Mouse (Mus musculus) layer of hippocampus, postnatal 36 days (tissue): ENCODE data around the gene Lhb. TPM values are rescaled to one million over a fixed set of nuclear protein-coding genes. Genes with fewer than 3 reads are reported as not detected.
"Not testable (repeated sequence)": the region's sequence is repeated elsewhere in the genome, so short reads cannot be mapped to it uniquely, and the experiment has no call there.

ENCODE experiments used
- DNase-seq, 2 experiments: peaks; one replicate each; pipeline ENCODE4 v3.0.0; 2022
- total RNA-seq, 2 experiments: library from RNA; stranded (reverse); gene quantifications; 2 replicates each; pipeline ENCODE4 v1.2.3; 2021

Lhb gene
- total RNA-seq, 2 experiments from 2014 or later = not detected

GRCm38 (mm10) chr7:45455932-45456696 is 35.5 kb downstream of the Lhb start:
- no peak for DNase-seq

- DNase-seq = no peak
Observed at GRCm38 (mm10) chr7:45456721-45457203, 36.1 kb downstream of the Lhb start.

GRCm38 (mm10) chr7:45457204-45458060 is 36.8 kb downstream of the Lhb start:
- DNase-seq = no peak

GRCm38 (mm10) chr7:45458748-45459563 is 38.3 kb downstream of the Lhb start:
- DNase-seq = peak; percentile 70 to 71

- DNase-seq = peak; percentile 95
Observed at GRCm38 (mm10) chr7:45459564-45460140, 39.0 kb downstream of the Lhb start, which contains the start of gene Ftl1. TSS of gene Ftl1 (minus strand) at chr7:45459884.

GRCm38 (mm10) chr7:45460377-45460776 is 39.8 kb downstream of the Lhb start:
- DNase-seq = peak in 1 of 2 experiments; percentile 17

- no peak for DNase-seq
Observed at GRCm38 (mm10) chr7:45460860-45461314, 40.3 kb downstream of the Lhb start.

GRCm38 (mm10) chr7:45461326-45461725 is 40.7 kb downstream of the Lhb start:
- no peak for DNase-seq

GRCm38 (mm10) chr7:45461781-45462180 is 41.2 kb downstream of the Lhb start:
- no peak for DNase-seq

GRCm38 (mm10) chr7:45462325-45462724 is 41.7 kb downstream of the Lhb start:
- DNase-seq = no peak

- not testable (repeated sequence) for DNase-seq
Observed at GRCm38 (mm10) chr7:45462868-45463267, 42.2 kb downstream of the Lhb start.

GRCm38 (mm10) chr7:45463987-45464778 is 43.6 kb downstream of the Lhb start:
- no peak for DNase-seq

- no peak for DNase-seq
Observed at GRCm38 (mm10) chr7:45465112-45465511, 44.5 kb downstream of the Lhb start.

- peak in 1 of 2 experiments; percentile 28 for DNase-seq
Observed at GRCm38 (mm10) chr7:45465549-45465948, 44.9 kb downstream of the Lhb start.

- DNase-seq = peak; percentile 93 to 95
Observed at GRCm38 (mm10) chr7:45466283-45467089, 45.9 kb downstream of the Lhb start, which contains the start of gene Bax. TSS of gene Bax (minus strand) at chr7:45466898.

- no peak for DNase-seq
Observed at GRCm38 (mm10) chr7:45467090-45467670, 46.6 kb downstream of the Lhb start.

- DNase-seq = peak in 1 of 2 experiments; percentile 54
Observed at GRCm38 (mm10) chr7:45470869-45471268, 50.2 kb downstream of the Lhb start.
